Comparison of ENCODE assay signal across 15 mouse cellular contexts in the genomic region with DNA sequence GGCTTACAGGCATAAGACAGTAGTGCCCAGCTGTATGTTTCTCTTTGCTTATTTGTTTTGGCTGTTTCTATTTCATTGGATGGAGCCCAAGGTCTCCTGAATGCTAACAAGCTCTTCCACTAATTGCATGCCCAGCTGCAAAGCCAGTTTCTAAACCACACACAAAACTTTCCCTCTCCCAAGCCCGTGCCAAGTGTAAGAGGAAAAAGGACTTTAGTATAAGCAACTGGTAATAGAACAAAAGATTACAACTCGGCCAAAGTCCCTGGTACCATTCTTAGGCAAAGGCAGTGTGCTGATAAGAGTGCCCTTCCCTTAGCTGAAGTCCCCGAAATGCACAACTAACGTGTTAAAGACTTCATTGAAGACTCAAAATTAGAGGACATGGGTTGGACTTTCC. TPM values are rescaled to one million over a fixed set of nuclear protein-coding genes. Genes with fewer than 3 reads are reported as not detected.
DNase-seq lines count a peak whose midpoint lies in the region; ATAC-seq and TF ChIP-seq lines count a peak whose summit lies in the region.
"Had no signal": no experiment of that assay in that cellular context is flagged by ENCODE, and none has a peak within 500 bp of the region (broad histone marks: within the 10 kb centered on the region; RNA-seq: fewer than 3 reads in every experiment).

No protein-coding gene starts in this region.

- no peak for ATAC-seq in forebrain, embryonic 12.5 days (ENCODE audit: low FRiP score)
- no peak for ATAC-seq in forebrain, embryonic 13.5 days
- ATAC-seq in hindbrain, embryonic 14.5 days (ENCODE audit: low FRiP score) = no peak
- no peak for ATAC-seq in hindbrain, postnatal 0 days
- peak; percentile 82 for ATAC-seq in intestine, postnatal 0 days
- ATAC-seq: inflammation-experienced regulatory T-cells, adult 6 months had no signal

- no peaks in the 10 kb centered on the region for H3K9me3 ChIP-seq in forebrain, embryonic 12.5 days
- no peaks in the 10 kb centered on the region for H3K9me3 ChIP-seq in forebrain, embryonic 13.5 days (replicated peaks)
- H3K9me3 ChIP-seq in hindbrain, embryonic 14.5 days (ENCODE audit: control insufficient read depth, low read length) = no peaks in the 10 kb centered on the region
- H3K9me3 ChIP-seq in hindbrain, postnatal 0 days (ENCODE audit: low read length) = no peaks in the 10 kb centered on the region
- no peaks in the 10 kb centered on the region for H3K9me3 ChIP-seq in intestine, postnatal 0 days (ENCODE audit: control insufficient read depth)
- H3K9me3 ChIP-seq: hindbrain, embryonic 10.5 days; limb, embryonic 13.5 days had no signal

- 0 out of 2 replicates have a peak overlapping the region, but pooled peaks have one; percentile 5 for H3K27ac ChIP-seq in forebrain, embryonic 12.5 days
- no peak overlapping the region for H3K27ac ChIP-seq in forebrain, embryonic 13.5 days
- 0 out of 2 replicates have a peak overlapping the region, but pooled peaks have one; percentile 32 for H3K27ac ChIP-seq in hindbrain, embryonic 14.5 days
- H3K27ac ChIP-seq in hindbrain, postnatal 0 days = no peak overlapping the region
- H3K27ac ChIP-seq in intestine, postnatal 0 days (ENCODE audit: low read depth, low read length) = peak overlapping the region; percentile 83
- H3K27ac ChIP-seq: hindbrain, embryonic 10.5 days; limb, embryonic 13.5 days had no signal

- no peak overlapping the region for H3K4me3 ChIP-seq in forebrain, embryonic 12.5 days (replicated peaks)
- no peak overlapping the region for H3K4me3 ChIP-seq in forebrain, embryonic 13.5 days
- H3K4me3 ChIP-seq in hindbrain, embryonic 14.5 days (replicated peaks; ENCODE audit: low read length) = no peak overlapping the region
- no peak overlapping the region for H3K4me3 ChIP-seq in hindbrain, postnatal 0 days (ENCODE audit: low read length)
- H3K4me3 ChIP-seq in intestine, postnatal 0 days (ENCODE audit: low read depth, low read length) = no peak overlapping the region
- H3K4me3 ChIP-seq: hindbrain, embryonic 10.5 days; limb, embryonic 13.5 days had no signal

- no peak for TF ChIP-seq CTCF in hindbrain, postnatal 0 days (IDR thresholded peaks at IDR 0.05; ENCODE audit: low read depth)
- TF ChIP-seq CTCF in intestine, postnatal 0 days (IDR thresholded peaks at IDR 0.05; ENCODE audit: low read depth) = no peak

- no peaks in the 10 kb centered on the region for H3K4me1 ChIP-seq in forebrain, embryonic 12.5 days
- peaks cover 6% of the 10 kb centered on the region for H3K4me1 ChIP-seq in forebrain, embryonic 13.5 days
- no peaks in the 10 kb centered on the region for H3K4me1 ChIP-seq in hindbrain, embryonic 14.5 days (replicated peaks; ENCODE audit: control insufficient read depth, insufficient read depth, low read length)
- no peaks in the 10 kb centered on the region for H3K4me1 ChIP-seq in hindbrain, postnatal 0 days (ENCODE audit: insufficient read depth, low read length)
- H3K4me1 ChIP-seq in intestine, postnatal 0 days (replicated peaks; ENCODE audit: control insufficient read depth, insufficient read depth, low read length) = peaks cover 12% of the 10 kb centered on the region

- no peak overlapping the region for H3K4me2 ChIP-seq in forebrain, embryonic 12.5 days
- no peak overlapping the region for H3K4me2 ChIP-seq in forebrain, embryonic 13.5 days
- H3K4me2 ChIP-seq in hindbrain, embryonic 14.5 days (replicated peaks) = no peak overlapping the region
- H3K4me2 ChIP-seq in hindbrain, postnatal 0 days (ENCODE audit: low read depth, low read length) = no peak overlapping the region
- H3K4me2 ChIP-seq in intestine, postnatal 0 days (replicated peaks; ENCODE audit: low read depth) = no peak overlapping the region
- H3K4me2 ChIP-seq: limb, embryonic 13.5 days had no signal

- H3K36me3 ChIP-seq in forebrain, embryonic 12.5 days (replicated peaks) = peaks cover 24% of the 10 kb centered on the region
- H3K36me3 ChIP-seq in forebrain, embryonic 13.5 days (ENCODE audit: poor library complexity, severe bottlenecking) = peaks cover 38% of the 10 kb centered on the region
- H3K36me3 ChIP-seq in hindbrain, embryonic 14.5 days (replicated peaks; ENCODE audit: control insufficient read depth, insufficient read depth) = peaks cover 29% of the 10 kb centered on the region
- peaks cover 8% of the 10 kb centered on the region; the same call in 1 of the 2 replicates for H3K36me3 ChIP-seq in hindbrain, postnatal 0 days (ENCODE audit: insufficient read depth, low read length)
- H3K36me3 ChIP-seq in intestine, postnatal 0 days (ENCODE audit: control insufficient read depth, insufficient read depth) = peaks cover 4% of the 10 kb centered on the region; the same call in 1 of the 2 replicates

- H3K9ac ChIP-seq in forebrain, embryonic 12.5 days = no peak overlapping the region
- no peak overlapping the region for H3K9ac ChIP-seq in forebrain, embryonic 13.5 days
- H3K9ac ChIP-seq in hindbrain, embryonic 14.5 days = no peak overlapping the region
- no peak overlapping the region for H3K9ac ChIP-seq in hindbrain, postnatal 0 days (replicated peaks; ENCODE audit: low read length)
- no peak overlapping the region for H3K9ac ChIP-seq in intestine, postnatal 0 days (ENCODE audit: low read depth, low read length)
- H3K9ac ChIP-seq: limb, embryonic 13.5 days had no signal

- no peak for DNase-seq in hindbrain, embryonic 14.5 days (ENCODE audit: low spot score)
- no peak for DNase-seq in hindbrain, postnatal 0 days (ENCODE audit: low spot score)
- DNase-seq in adipocyte (ENCODE audit: low spot score) = peak; percentile 65
- no peak for DNase-seq in ovary, postnatal 14 days (ENCODE audit: low spot score)
- no peak for DNase-seq in urinary bladder, postnatal 4 days (ENCODE audit: low spot score in 2 of 2)
- DNase-seq: adrenal gland, postnatal 14 days; cerebellum, adult 9-11 months; kidney, postnatal 14 days; layer of hippocampus, adult 9-11 months had no signal

- H3K27me3 ChIP-seq in forebrain, embryonic 12.5 days = no peaks in the 10 kb centered on the region
- H3K27me3 ChIP-seq in forebrain, embryonic 13.5 days = no peaks in the 10 kb centered on the region
- no peaks in the 10 kb centered on the region for H3K27me3 ChIP-seq in hindbrain, embryonic 14.5 days (ENCODE audit: control insufficient read depth, insufficient read depth, low read length)
- no peaks in the 10 kb centered on the region for H3K27me3 ChIP-seq in hindbrain, postnatal 0 days (ENCODE audit: insufficient read depth, low read length)
- H3K27me3 ChIP-seq in intestine, postnatal 0 days (replicated peaks; ENCODE audit: control insufficient read depth, insufficient read depth, low read length) = no peaks in the 10 kb centered on the region
- H3K27me3 ChIP-seq: limb, embryonic 13.5 days had no signal

- 80% methylated on average over 4 of the region's 4 CpGs for WGBS in forebrain, embryonic 12.5 days
- WGBS in forebrain, embryonic 13.5 days = 55% methylated on average over 4 of the region's 4 CpGs
- 75% methylated on average over 4 of the region's 4 CpGs for WGBS in hindbrain, embryonic 14.5 days
- 72% methylated on average over 4 of the region's 4 CpGs for WGBS in hindbrain, postnatal 0 days
- 31% methylated on average over 4 of the region's 4 CpGs for WGBS in intestine, postnatal 0 days

RNA-seq across cellular contexts. Expression of gene Ube4b, which starts 34.2 kb away (rescaled TPM):
- 68.9 and 76.0 TPM in 2 replicates for polyA plus RNA-seq in forebrain, embryonic 12.5 days (2016; fragmentation: Nextera tagmentation; extraction: Ambion mirVana)
- polyA plus RNA-seq in forebrain, embryonic 13.5 days (2015; fragmentation: Nextera tagmentation; extraction: Ambion mirVana) = 47.4 and 53.0 TPM in 2 replicates
- polyA plus RNA-seq in hindbrain, embryonic 14.5 days (2014; fragmentation: Nextera tagmentation; extraction: Ambion mirVana) = 53.8 and 55.3 TPM in 2 replicates
- total RNA-seq in hindbrain, postnatal 0 days (2014; rRNA removed) = 81.6 and 117 TPM in 2 replicates
- polyA plus RNA-seq in hindbrain, postnatal 0 days (2015; fragmentation: Nextera tagmentation; extraction: Ambion mirVana) = 44.3 and 48.1 TPM in 2 replicates
- polyA plus RNA-seq in intestine, postnatal 0 days (2015; fragmentation: Nextera tagmentation; extraction: Ambion mirVana) = 47.2 and 47.6 TPM in 2 replicates

Comparison
In these comparisons a context has a peak if more than half of its experiments do, and no peak if none do; other contexts are left out.
1. H3K27ac ChIP-seq: peak in forebrain, embryonic 12.5 days (single experiment), hindbrain, embryonic 14.5 days (single experiment) and intestine, postnatal 0 days (single experiment); none in forebrain, embryonic 13.5 days (single experiment) and hindbrain, postnatal 0 days (single experiment).